Mouse (Mus musculus) kidney, adult 2 months (tissue): ENCODE results near the gene 1700088E04Rik. TPM values are rescaled to one million over a fixed set of nuclear protein-coding genes. Genes with fewer than 3 reads are reported as not detected.
A peak's percentile ranks its signal among the peaks of the same experiment; 100 is the strongest.

Experiments
- DNase-seq: peaks from one replicate; pipeline ENCODE4 v3.0.0; 2021
- H3K27ac ChIP-seq: fragments of 200-500 bp; 2 replicates; pipeline ENCODE4 v1.5.1; 2012; ENCODE audit warnings: low read depth, low read length, control low read depth, inconsistent platforms; ENCODE audit not compliant: insufficient read depth
- H3K27me3 ChIP-seq: fragments of 200-500 bp; replicated peaks from 2 replicates; pipeline ENCODE4 v1.6.1; 2012; ENCODE audit warnings: mild to moderate bottlenecking, moderate library complexity, low read length, inconsistent platforms; ENCODE audit not compliant: control insufficient read depth, insufficient read depth
- H3K36me3 ChIP-seq: fragments of 200-500 bp; 2 replicates; pipeline ENCODE4 v1.6.1; 2012; ENCODE audit warnings: mild to moderate bottlenecking, moderate library complexity, low read length, inconsistent platforms; ENCODE audit not compliant: control insufficient read depth, insufficient read depth
- H3K4me1 ChIP-seq: fragments of 200-500 bp; 2 replicates; pipeline ENCODE4 v1.6.1; 2011; ENCODE audit warnings: low read length; ENCODE audit not compliant: control insufficient read depth, insufficient read depth
- H3K4me3 ChIP-seq: fragments of 200-500 bp; 2 replicates; pipeline ENCODE4 v1.5.1; 2011; ENCODE audit warnings: mild to moderate bottlenecking, low read depth, low read length, control low read depth; ENCODE audit not compliant: insufficient read depth
- CTCF ChIP-seq: fragments of 200-500 bp; conservative IDR thresholded peaks from 2 replicates; pipeline ENCODE4 v1.5.1; 2011; ENCODE audit warnings: low read depth, mild to moderate bottlenecking, control low read depth, low read length, moderate library complexity, mixed read lengths; ENCODE audit not compliant: insufficient read depth, insufficient read length
- POLR2A ChIP-seq: fragments of 200-500 bp; IDR thresholded peaks from one replicate; pipeline ENCODE4 v1.6.1; 2011; ENCODE audit warnings: low read depth, low read length, control low read depth
- WGBS: fragments of 180-500 bp; shearing (Covaris S2); methylation state at CpG from one replicate; pipeline ENCODE4 v1.1.7; 2018; 5-methylcytosine and 5-hydroxymethylcytosine counted together
- polyA plus RNA-seq: library from polyadenylated mRNA; depleted of rRNA; stranded (reverse); fragments of >200 nt; gene quantifications from 2 replicates; pipeline ENCODE4 v1.2.3, GENCODE M21; 2012; rRNA removed

1700088E04Rik gene
- 18.8 and 19.6 TPM in 2 replicates for polyA plus RNA-seq

DNA sequence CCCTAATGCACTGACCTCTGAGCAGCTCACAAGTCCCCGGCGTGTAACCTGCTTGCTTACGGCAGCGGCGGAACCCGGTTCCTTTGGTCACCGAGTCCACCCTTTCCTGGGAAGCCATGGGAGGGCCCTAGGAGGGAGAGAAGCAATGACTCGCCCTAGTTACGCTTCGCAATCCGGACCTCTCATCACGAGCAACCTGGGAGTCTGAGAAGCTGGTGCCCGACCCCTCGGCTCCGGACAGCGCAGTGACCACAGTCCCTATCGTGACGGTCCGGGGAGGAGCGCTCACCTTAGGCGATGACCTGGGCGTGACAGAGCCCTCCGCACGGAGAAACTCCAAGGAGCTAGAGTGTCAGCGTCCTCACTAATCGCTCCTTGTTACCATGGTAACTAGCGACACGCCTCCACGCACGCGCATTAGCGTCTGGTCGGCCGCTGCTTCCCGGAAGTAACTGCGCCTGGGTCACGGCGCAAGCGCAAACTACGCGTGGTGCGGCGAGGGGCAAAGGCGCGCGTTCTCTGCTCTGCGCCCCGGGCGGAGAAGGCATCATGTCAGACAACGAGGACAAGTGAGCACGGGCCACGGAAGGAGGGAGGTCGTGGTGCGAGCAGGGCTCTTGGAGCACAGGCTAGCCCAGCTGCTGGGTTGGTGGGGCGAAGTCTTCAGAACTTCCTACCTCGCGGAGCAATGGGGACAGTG is at the start of gene 1700088E04Rik, which contains the start of gene Polr2f:
Gene 1700088E04Rik, minus strand, starts transcription at position 388 of the 700 bp plus-strand sequence.
Gene Polr2f, plus strand, starts transcription at position 144 of the 700 bp plus-strand sequence.
- H3K27ac ChIP-seq = 0 out of 2 replicates have a peak within 1 kb of the TSS, but pooled peaks have one; percentile 36
- under 1% methylated on average over 57 of the region's 57 CpGs for WGBS

GRCm38 (mm10) chr15:79187819-79188218 is 46.8 kb upstream of the 1700088E04Rik start:
- H3K4me3 ChIP-seq = no peak overlapping the region
- no peaks in the 10 kb centered on the region for H3K36me3 ChIP-seq
- no peaks in the 10 kb centered on the region for H3K4me1 ChIP-seq
- TF ChIP-seq CTCF = no peak
- TF ChIP-seq POLR2A = no peak
- DNase-seq = no peak
- H3K27me3 ChIP-seq = no peaks in the 10 kb centered on the region
- no peak overlapping the region for H3K27ac ChIP-seq
- WGBS = 95% methylated on average over 8 of the region's 8 CpGs

More for the DNA sequence above, at the start of gene 1700088E04Rik, which contains the start of gene Polr2f:
- Histone ChIP-seq H3K27me3 (no peaks in the 10 kb centered on the region), H3K36me3 (no peaks in the 10 kb centered on the region), H3K4me1 (peaks cover 4% of the 10 kb centered on the region; the same call in 1 of the 2 replicates), H3K4me3 (peak within 1 kb of the TSS; percentile 87)
- DNase-seq = peak; percentile 96
- TF ChIP-seq POLR2A = peak; percentile 71
- no peak for TF ChIP-seq CTCF

- Histone ChIP-seq H3K4me1 (no peaks in the 10 kb centered on the region), H3K27me3 (no peaks in the 10 kb centered on the region), H3K27ac (no peak overlapping the region), H3K36me3 (no peaks in the 10 kb centered on the region), H3K4me3 (no peak overlapping the region)
- 78% methylated on average over 10 of the region's 10 CpGs for WGBS
- TF ChIP-seq CTCF (no peak), POLR2A (no peak)
- DNase-seq = no peak
Observed at GRCm38 (mm10) chr15:79185213-79185612, 44.2 kb upstream of the 1700088E04Rik start.

DNA sequence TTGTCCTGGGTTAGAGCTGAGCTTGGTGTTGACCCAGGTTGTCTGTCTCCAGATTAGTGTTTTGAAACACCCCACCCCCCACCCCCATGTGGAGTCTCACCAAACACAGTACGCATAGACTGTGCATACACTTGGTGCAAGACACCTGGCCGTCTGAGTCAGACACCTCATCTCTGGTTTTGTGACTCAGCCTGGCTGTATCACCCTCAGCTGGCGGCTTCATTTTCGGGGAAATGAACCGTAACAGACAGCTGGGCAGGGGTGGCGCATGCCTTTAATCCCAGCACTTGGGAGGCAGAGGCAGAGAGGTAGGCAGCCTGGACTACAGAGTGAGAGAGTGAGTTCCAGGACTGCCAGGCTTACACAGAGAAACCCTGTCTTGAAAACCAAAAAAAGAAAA is 35.9 kb upstream of the 1700088E04Rik start:
- 53% methylated on average over 6 of the region's 6 CpGs for WGBS
- no peaks in the 10 kb centered on the region for H3K4me1 ChIP-seq
- no peaks in the 10 kb centered on the region for H3K36me3 ChIP-seq
- no peaks in the 10 kb centered on the region for H3K27me3 ChIP-seq
- no peak overlapping the region for H3K4me3 ChIP-seq
- TF ChIP-seq POLR2A (no peak), CTCF (no peak)
- DNase-seq = peak; percentile 24
- H3K27ac ChIP-seq = no peak overlapping the region

- TF ChIP-seq POLR2A (no peak), CTCF (no peak)
- Histone ChIP-seq H3K36me3 (no peaks in the 10 kb centered on the region), H3K27me3 (peaks cover 3% of the 10 kb centered on the region; the same call in 1 of the 2 replicates), H3K4me1 (no peaks in the 10 kb centered on the region), H3K27ac (no peak overlapping the region), H3K4me3 (no peak overlapping the region)
- DNase-seq = no peak
- WGBS = 75% methylated on average over 8 of the region's 8 CpGs
Observed at GRCm38 (mm10) chr15:79166712-79167111, 25.7 kb upstream of the 1700088E04Rik start.

- Histone ChIP-seq H3K27ac (no peak within 1 kb of the TSS), H3K36me3 (no peaks in the 10 kb centered on the region), H3K27me3 (peaks cover 3% of the 10 kb centered on the region; the same call in 1 of the 2 replicates), H3K4me3 (no peak within 1 kb of the TSS), H3K4me1 (no peaks in the 10 kb centered on the region)
- 75% methylated on average over 5 of the region's 5 CpGs for WGBS
- TF ChIP-seq POLR2A = no peak
- DNase-seq = no peak
Observed at GRCm38 (mm10) chr15:79165140-79165539, 24.1 kb upstream of the 1700088E04Rik start, which contains the start of gene Sox10. Gene Sox10 (minus strand): TSS chr15:79165240.

GRCm38 (mm10) chr15:79164251-79164650 is 23.2 kb upstream of the 1700088E04Rik start:
- 23% methylated on average over 15 of the region's 15 CpGs for WGBS
- no peak for DNase-seq
- H3K27me3 ChIP-seq = peaks cover 3% of the 10 kb centered on the region; the same call in 1 of the 2 replicates
- no peak overlapping the region for H3K4me3 ChIP-seq
- no peak for TF ChIP-seq POLR2A
- H3K36me3 ChIP-seq = no peaks in the 10 kb centered on the region
- H3K4me1 ChIP-seq = no peaks in the 10 kb centered on the region
- no peak overlapping the region for H3K27ac ChIP-seq
